8 mouse cellular contexts compared by ENCODE assay signal in the genomic region with DNA sequence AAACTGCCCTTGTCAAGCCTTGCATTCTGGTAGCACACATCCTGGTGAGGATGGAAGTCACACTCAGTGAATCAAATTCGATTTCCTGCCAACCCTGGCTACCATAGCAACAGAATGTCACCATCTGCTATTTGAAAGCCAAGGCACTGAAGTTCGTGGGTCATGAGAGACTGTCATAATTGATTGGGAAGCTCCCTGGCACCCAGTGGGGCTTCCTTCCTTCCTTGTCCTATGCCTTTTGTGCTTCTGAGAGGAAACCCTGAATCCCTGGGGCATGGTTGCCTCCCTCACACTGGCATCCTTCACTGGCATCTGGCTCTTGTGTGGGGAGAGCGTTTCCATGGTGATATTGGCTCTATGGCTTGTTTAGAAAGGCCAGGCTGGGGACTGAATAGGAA. TPM values are rescaled to one million over a fixed set of nuclear protein-coding genes. Genes with fewer than 3 reads are reported as not detected.
DNase-seq lines count a peak whose midpoint lies in the region; ATAC-seq and TF ChIP-seq lines count a peak whose summit lies in the region.
"Had no signal": no experiment of that assay in that cellular context is flagged by ENCODE, and none has a peak within 500 bp of the region (broad histone marks: within the 10 kb centered on the region; RNA-seq: fewer than 3 reads in every experiment).

No protein-coding gene starts in this region.

- H3K4me1 ChIP-seq in hindbrain, postnatal 0 days (ENCODE audit: insufficient read depth, low read length) = peaks cover 18% of the 10 kb centered on the region
- H3K4me1 ChIP-seq in midbrain, embryonic 10.5 days = peaks cover 29% of the 10 kb centered on the region

- H3K4me2 ChIP-seq in hindbrain, postnatal 0 days (ENCODE audit: low read depth, low read length) = no peak overlapping the region

- H3K36me3 ChIP-seq in hindbrain, postnatal 0 days (ENCODE audit: insufficient read depth, low read length) = 0 out of 2 replicates have a peak, but pooled peaks cover 4% of the 10 kb centered on the region
- H3K36me3 ChIP-seq in midbrain, embryonic 10.5 days = 0 out of 2 replicates have a peak, but pooled peaks cover 3% of the 10 kb centered on the region

- peak overlapping the region; percentile 84 for H3K27ac ChIP-seq in hindbrain, postnatal 0 days
- H3K27ac ChIP-seq in midbrain, embryonic 10.5 days (replicated peaks) = peak overlapping the region; percentile 39

- TF ChIP-seq CTCF in hindbrain, postnatal 0 days (IDR thresholded peaks at IDR 0.05; ENCODE audit: low read depth) = no peak

- ATAC-seq in hindbrain, postnatal 0 days = peak; percentile 94

- WGBS in hindbrain, postnatal 0 days = 1% methylated on average over 3 of the region's 3 CpGs
- 38% methylated on average over 3 of the region's 3 CpGs for WGBS in midbrain, embryonic 10.5 days

- DNase-seq in cerebellum, adult 18-20 months = peak; percentile 42 to 51
- DNase-seq in embryo, embryonic 9.5 days (ENCODE audit: extremely low spot score) = peak; percentile 42
- DNase-seq in hindbrain, postnatal 0 days (ENCODE audit: low spot score) = peak; percentile 96
- peak; percentile 68 for DNase-seq in midbrain, embryonic 10.5 days (ENCODE audit: low spot score)
- no peak for DNase-seq in ovary, postnatal 14 days (ENCODE audit: low spot score)
- DNase-seq in yolk sac, embryonic 10.5 days (ENCODE audit: low spot score) = no peak
- DNase-seq in urinary bladder, adult 2 months (ENCODE audit: low spot score) = no peak

- no peak overlapping the region for H3K9ac ChIP-seq in hindbrain, postnatal 0 days (replicated peaks; ENCODE audit: low read length)

- no peak overlapping the region for H3K4me3 ChIP-seq in hindbrain, postnatal 0 days (ENCODE audit: low read length)
- no peak overlapping the region for H3K4me3 ChIP-seq in midbrain, embryonic 10.5 days
- H3K4me3 ChIP-seq: megakaryocyte, embryonic 14.5 days had no signal

- no peaks in the 10 kb centered on the region for H3K27me3 ChIP-seq in hindbrain, postnatal 0 days (ENCODE audit: insufficient read depth, low read length)
- H3K27me3 ChIP-seq in midbrain, embryonic 10.5 days (ENCODE audit: low read depth, poor library complexity, severe bottlenecking) = no peaks in the 10 kb centered on the region
- H3K27me3 ChIP-seq: megakaryocyte, embryonic 14.5 days had no signal

- H3K9me3 ChIP-seq in hindbrain, postnatal 0 days (ENCODE audit: low read length) = no peaks in the 10 kb centered on the region
- H3K9me3 ChIP-seq in midbrain, embryonic 10.5 days (replicated peaks) = no peaks in the 10 kb centered on the region
- H3K9me3 ChIP-seq: megakaryocyte, embryonic 14.5 days had no signal

RNA-seq across cellular contexts. Expression of gene 1810049J17Rik, which starts 44.4 kb away (rescaled TPM):
- not detected in 2 replicates for total RNA-seq in hindbrain, postnatal 0 days (2014; rRNA removed)
- 1.4 and 1.8 TPM in 2 replicates for polyA plus RNA-seq in hindbrain, postnatal 0 days (2015; fragmentation: Nextera tagmentation; extraction: Ambion mirVana)
- 0.58 TPM in 1 of 2 replicates, not detected in the other for polyA plus RNA-seq in midbrain, embryonic 10.5 days (2016; fragmentation: Nextera tagmentation; extraction: Ambion mirVana)
- 0.19 TPM in 1 of 2 replicates, not detected in the other for polyA plus RNA-seq in urinary bladder, adult 2 months (2012; rRNA removed)

RNA-seq across cellular contexts. Expression of gene Golph3, which starts 44.8 kb away (rescaled TPM):
- 132 and 134 TPM in 2 replicates for total RNA-seq in hindbrain, postnatal 0 days (2014; rRNA removed)
- polyA plus RNA-seq in hindbrain, postnatal 0 days (2015; fragmentation: Nextera tagmentation; extraction: Ambion mirVana) = 59.5 and 63.6 TPM in 2 replicates
- polyA plus RNA-seq in midbrain, embryonic 10.5 days (2016; fragmentation: Nextera tagmentation; extraction: Ambion mirVana) = 69.0 and 73.3 TPM in 2 replicates
- polyA plus RNA-seq in urinary bladder, adult 2 months (2012; rRNA removed) = 118 and 141 TPM in 2 replicates

Comparison
In these comparisons a context has a peak if more than half of its experiments do, and no peak if none do; other contexts are left out.
1. DNase-seq: peak in cerebellum, adult 18-20 months (2 of 2), embryo, embryonic 9.5 days (single experiment), hindbrain, postnatal 0 days (single experiment) and midbrain, embryonic 10.5 days (single experiment); none in ovary, postnatal 14 days (single experiment), yolk sac, embryonic 10.5 days (single experiment) and urinary bladder, adult 2 months (single experiment).